Mouse (Mus musculus) E14TG2a.4 (cell line): ENCODE measurements around the gene F11.

Experiments used
- CTCF ChIP-seq: conservative IDR thresholded peaks from 2 replicates; pipeline ENCODE4 v1.5.1; 2014; ENCODE audit warnings: low read length
- NANOG ChIP-seq: IDR thresholded peaks from 2 replicates; pipeline ENCODE4 v1.6.1; 2014; ENCODE audit warnings: borderline replicate concordance, low read length, mixed read lengths

- TF ChIP-seq CTCF (no peak), NANOG (no peak)
Measured at GRCm38 (mm10) chr8:45305479-45305878, 43.6 kb upstream of the F11 start.
